Mouse (Mus musculus): ENCODE results near the gene Gm10300. TPM values are rescaled to one million over a fixed set of nuclear protein-coding genes. Genes with fewer than 3 reads are reported as not detected.
A peak's percentile ranks its signal among the peaks of the same experiment; 100 is the strongest.

Gene Gm10300
- polyA plus RNA-seq, 1 experiment from 2014 or later: not detected

DNA sequence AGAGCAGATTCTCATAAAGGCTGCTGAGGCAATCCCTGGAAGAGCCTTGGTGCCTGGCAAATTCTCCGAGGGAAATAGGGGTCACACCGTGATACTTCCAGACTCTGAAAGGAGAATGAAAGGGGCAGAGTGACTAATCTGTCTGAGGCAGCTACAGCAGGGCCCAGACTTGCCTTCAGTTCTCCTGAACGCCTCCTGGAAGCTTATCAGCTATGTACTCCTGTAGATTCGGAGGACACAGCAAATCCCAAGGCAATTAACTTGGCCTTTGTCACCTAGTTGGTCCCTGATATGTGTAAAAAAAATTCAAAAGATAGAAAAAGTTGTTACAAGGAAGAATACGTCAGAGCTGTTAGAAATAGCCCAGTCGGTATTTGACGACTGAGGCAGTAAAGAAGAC, 20.5 kb downstream of the Gm10300 start:
- H3K4me3 ChIP-seq (ENCODE audit: low read depth, low read length): no peak overlapping the region
- no peak overlapping the region for H3K4me2 ChIP-seq (replicated peaks; ENCODE audit: low read depth)
- ATAC-seq (ENCODE audit: low FRiP score, low TSS enrichment) (peak; percentile 67; the same call in 1 of the 2 replicates), DNase-seq (ENCODE audit: low spot score) (no peak)
- H3K9ac ChIP-seq (ENCODE audit: low read length): no peak overlapping the region
- WGBS: 46% methylated on average over 7 of the region's 7 CpGs
- no peaks in the 10 kb centered on the region for H3K9me3 ChIP-seq (ENCODE audit: control insufficient read depth, low read length)
- TF ChIP-seq CTCF (IDR thresholded peaks at IDR 0.05; ENCODE audit: low read depth) (no peak), EP300 (optimal IDR thresholded peaks at IDR 0.05) (no peak)
- no peak overlapping the region for H3K27ac ChIP-seq (replicated peaks)
- H3K36me3 ChIP-seq (ENCODE audit: control insufficient read depth, insufficient read depth, low read length): no peaks in the 10 kb centered on the region
- H3K4me1 ChIP-seq (replicated peaks; ENCODE audit: control insufficient read depth, insufficient read depth): no peaks in the 10 kb centered on the region
- H3K27me3 ChIP-seq (ENCODE audit: control insufficient read depth, insufficient read depth, low read length): no peaks in the 10 kb centered on the region

DNA sequence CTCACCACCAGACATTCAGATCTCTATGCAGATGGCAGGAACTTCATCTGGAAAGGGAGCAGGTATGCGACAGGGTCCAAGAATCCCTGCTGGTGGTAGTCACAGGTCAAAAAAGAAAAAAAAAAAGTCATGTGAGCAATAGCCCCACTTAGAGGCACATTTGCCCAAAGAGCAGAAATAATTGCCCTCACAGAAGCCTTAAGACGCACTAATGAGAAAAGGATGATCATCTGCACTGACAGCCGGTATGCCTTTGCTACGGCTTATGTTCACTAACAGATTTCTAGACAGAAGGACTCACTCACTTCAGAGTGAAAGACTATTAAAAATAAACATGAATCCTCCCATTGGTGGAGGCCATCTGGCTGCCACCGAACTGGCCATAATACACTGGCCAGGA, 25.1 kb downstream of the Gm10300 start:
- DNase-seq (ENCODE audit: low spot score): no peak
- Histone ChIP-seq H3K4me1 (replicated peaks; ENCODE audit: control insufficient read depth, insufficient read depth) (no peaks in the 10 kb centered on the region), H3K9ac (ENCODE audit: low read length) (no peak overlapping the region), H3K9me3 (ENCODE audit: control insufficient read depth, low read length) (no peaks in the 10 kb centered on the region), H3K36me3 (ENCODE audit: control insufficient read depth, insufficient read depth, low read length) (no peaks in the 10 kb centered on the region), H3K4me2 (replicated peaks; ENCODE audit: low read depth) (no peak overlapping the region), H3K4me3 (ENCODE audit: low read depth, low read length) (no peak overlapping the region), H3K27ac (replicated peaks) (no peak overlapping the region), H3K27me3 (ENCODE audit: control insufficient read depth, insufficient read depth, low read length) (no peaks in the 10 kb centered on the region)
- TF ChIP-seq CTCF (IDR thresholded peaks at IDR 0.05; ENCODE audit: low read depth) (no peak), EP300 (optimal IDR thresholded peaks at IDR 0.05) (no peak)
- 67% methylated on average over 5 of the region's 5 CpGs for WGBS
- no peak for ATAC-seq (ENCODE audit: low FRiP score, low TSS enrichment)

GRCm38 (mm10) chr4:132101152-132101551, 26.7 kb downstream of the Gm10300 start:
- DNase-seq (ENCODE audit: low spot score) (no peak), ATAC-seq (ENCODE audit: low FRiP score, low TSS enrichment) (no peak)
- Histone ChIP-seq H3K9ac (ENCODE audit: low read length) (no peak overlapping the region), H3K27ac (replicated peaks) (no peak overlapping the region), H3K36me3 (ENCODE audit: control insufficient read depth, insufficient read depth, low read length) (no peaks in the 10 kb centered on the region), H3K9me3 (ENCODE audit: control insufficient read depth, low read length) (no peaks in the 10 kb centered on the region), H3K4me1 (replicated peaks; ENCODE audit: control insufficient read depth, insufficient read depth) (no peaks in the 10 kb centered on the region), H3K4me3 (ENCODE audit: low read depth, low read length) (no peak overlapping the region), H3K27me3 (ENCODE audit: control insufficient read depth, insufficient read depth, low read length) (no peaks in the 10 kb centered on the region), H3K4me2 (replicated peaks; ENCODE audit: low read depth) (no peak overlapping the region)
- 16% methylated on average over 3 of the region's 3 CpGs for WGBS
- TF ChIP-seq CTCF (IDR thresholded peaks at IDR 0.05; ENCODE audit: low read depth) (peak; percentile 75), EP300 (optimal IDR thresholded peaks at IDR 0.05) (no peak)

- no peak overlapping the region for H3K9ac ChIP-seq (ENCODE audit: low read length)
- no peak overlapping the region for H3K4me3 ChIP-seq (ENCODE audit: low read depth, low read length)
- no peak for ATAC-seq (ENCODE audit: low FRiP score, low TSS enrichment)
- H3K27ac ChIP-seq (replicated peaks): no peak overlapping the region
- no peak for DNase-seq (ENCODE audit: low spot score)
- no peaks in the 10 kb centered on the region for H3K36me3 ChIP-seq (ENCODE audit: control insufficient read depth, insufficient read depth, low read length)
- TF ChIP-seq EP300 (optimal IDR thresholded peaks at IDR 0.05): no peak
- no peak for TF ChIP-seq CTCF (IDR thresholded peaks at IDR 0.05; ENCODE audit: low read depth)
- no peak overlapping the region for H3K4me2 ChIP-seq (replicated peaks; ENCODE audit: low read depth)
- H3K4me1 ChIP-seq (replicated peaks; ENCODE audit: control insufficient read depth, insufficient read depth): no peaks in the 10 kb centered on the region
- H3K9me3 ChIP-seq (ENCODE audit: control insufficient read depth, low read length): no peaks in the 10 kb centered on the region
- 92% methylated on average over 7 of the region's 7 CpGs for whole genome bisulfite sequencing
- no peaks in the 10 kb centered on the region for H3K27me3 ChIP-seq (ENCODE audit: control insufficient read depth, insufficient read depth, low read length)
Measured at GRCm38 (mm10) chr4:132108221-132108620, 33.7 kb downstream of the Gm10300 start.

DNA sequence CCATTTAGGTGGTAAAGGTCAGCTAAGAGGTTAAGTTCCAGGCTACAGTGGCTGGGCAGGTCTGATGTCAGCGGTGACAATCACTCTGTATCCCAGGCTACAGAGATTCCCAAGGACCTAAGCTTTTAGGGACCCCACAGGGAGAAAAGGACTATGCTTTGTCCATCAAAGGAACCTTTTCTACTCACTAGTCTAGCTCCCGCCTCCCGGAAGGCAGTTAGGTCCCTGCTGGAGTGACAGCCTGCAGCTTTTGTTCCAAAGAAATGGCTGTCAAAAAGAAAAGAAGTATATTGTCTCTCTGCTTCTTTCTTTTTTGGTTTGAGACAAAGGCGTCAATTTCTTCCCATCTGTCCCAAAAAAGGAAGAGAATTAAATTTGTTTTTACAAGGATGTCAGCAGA, 36.7 kb downstream of the Gm10300 start:
- DNase-seq (ENCODE audit: low spot score) (no peak), ATAC-seq (ENCODE audit: low FRiP score, low TSS enrichment) (no peak)
- no peak for TF ChIP-seq EP300 (optimal IDR thresholded peaks at IDR 0.05)
- TF ChIP-seq CTCF (IDR thresholded peaks at IDR 0.05; ENCODE audit: low read depth): no peak
- H3K4me2 ChIP-seq (replicated peaks; ENCODE audit: low read depth): no peak overlapping the region
- H3K4me3 ChIP-seq (ENCODE audit: low read depth, low read length): no peak overlapping the region
- no peak overlapping the region for H3K27ac ChIP-seq (replicated peaks)
- no peaks in the 10 kb centered on the region for H3K27me3 ChIP-seq (ENCODE audit: control insufficient read depth, insufficient read depth, low read length)
- H3K9me3 ChIP-seq (ENCODE audit: control insufficient read depth, low read length): no peaks in the 10 kb centered on the region
- WGBS: 69% methylated on average over 4 of the region's 4 CpGs
- no peaks in the 10 kb centered on the region for H3K4me1 ChIP-seq (replicated peaks; ENCODE audit: control insufficient read depth, insufficient read depth)
- no peaks in the 10 kb centered on the region for H3K36me3 ChIP-seq (ENCODE audit: control insufficient read depth, insufficient read depth, low read length)
- H3K9ac ChIP-seq (ENCODE audit: low read length): no peak overlapping the region

GRCm38 (mm10) chr4:132113411-132114095, 39.1 kb downstream of the Gm10300 start:
- Histone ChIP-seq H3K4me1 (replicated peaks; ENCODE audit: control insufficient read depth, insufficient read depth) (no peaks in the 10 kb centered on the region), H3K4me3 (ENCODE audit: low read depth, low read length) (peak overlapping the region; percentile 29), H3K9ac (ENCODE audit: low read length) (peak overlapping the region; percentile 38; the same call in 1 of the 2 replicates), H3K27me3 (ENCODE audit: control insufficient read depth, insufficient read depth, low read length) (no peaks in the 10 kb centered on the region), H3K4me2 (replicated peaks; ENCODE audit: low read depth) (peak overlapping the region; percentile 52), H3K36me3 (ENCODE audit: control insufficient read depth, insufficient read depth, low read length) (no peaks in the 10 kb centered on the region), H3K27ac (replicated peaks) (no peak overlapping the region), H3K9me3 (ENCODE audit: control insufficient read depth, low read length) (no peaks in the 10 kb centered on the region)
- DNase-seq (ENCODE audit: low spot score) (peak; percentile 60), ATAC-seq (ENCODE audit: low FRiP score, low TSS enrichment) (peak; percentile 53)
- TF ChIP-seq CTCF (IDR thresholded peaks at IDR 0.05; ENCODE audit: low read depth) (peak; percentile 41), EP300 (optimal IDR thresholded peaks at IDR 0.05) (no peak)
- 33% methylated on average over 53 of the region's 53 CpGs for WGBS

Data from stomach, postnatal 0 days (tissue).